Mouse (Mus musculus): Measurements from ENCODE around the gene Vps35l. TPM values are rescaled to one million over a fixed set of nuclear protein-coding genes. Genes with fewer than 3 reads are reported as not detected.

The Vps35l gene
- polyA plus RNA-seq, 1 experiment = 41.7 TPM

DNA sequence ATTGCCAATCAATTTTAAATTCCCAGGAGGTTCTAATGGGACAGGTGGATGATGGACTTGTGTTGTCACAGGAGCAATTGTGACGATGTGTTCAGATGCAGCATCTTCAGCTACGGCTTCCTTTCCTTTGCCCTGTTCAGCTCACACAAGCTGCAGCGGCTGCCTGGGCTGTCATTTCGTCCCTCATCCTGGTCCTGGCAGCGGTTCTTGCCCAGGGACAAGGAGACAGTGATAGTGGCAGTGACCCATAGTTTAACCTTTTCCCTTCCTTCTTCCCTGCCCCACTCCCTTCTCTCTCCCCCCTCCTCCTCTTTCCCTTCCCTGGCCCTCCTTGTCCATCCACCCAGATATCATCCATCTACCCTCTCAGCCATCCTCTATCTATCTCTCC is 26.8 kb downstream of the Vps35l start:
- no peak for DNase-seq
- TF ChIP-seq POLR2A (IDR thresholded peaks at IDR 0.05; ENCODE audit: borderline replicate concordance, extremely low read depth, low read depth, low read length) (no peak), CTCF (IDR thresholded peaks at IDR 0.05; ENCODE audit: insufficient read depth, low read length) (no peak)
- Histone ChIP-seq H3K4me1 (ENCODE audit: control insufficient read depth, insufficient read depth, low read length) (no peaks in the 10 kb centered on the region), H3K4me3 (replicated peaks; ENCODE audit: extremely low read depth, low read depth, low read length) (no peak overlapping the region)
- 86% methylated on average over 5 of the region's 5 CpGs for WGBS

DNA sequence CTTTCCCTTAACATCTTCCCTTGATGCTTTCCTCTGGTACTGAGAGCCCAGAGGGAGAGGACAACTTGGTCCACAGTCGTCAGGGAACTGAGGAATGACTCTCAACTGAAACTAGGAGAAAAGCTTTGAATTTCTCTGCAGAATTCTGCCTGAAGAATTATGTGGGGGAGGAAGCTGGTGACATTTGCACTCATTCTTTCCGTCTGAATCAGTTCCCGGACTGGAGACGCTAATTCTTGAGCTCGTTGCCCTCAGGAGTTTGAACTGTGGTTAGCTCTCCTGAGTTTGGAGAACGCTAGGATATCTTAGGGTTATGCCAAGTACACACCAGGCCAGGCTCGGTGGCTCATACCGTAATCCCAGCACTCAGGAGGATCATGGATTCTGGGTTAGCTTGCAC is 29.2 kb downstream of the Vps35l start:
- Histone ChIP-seq H3K4me1 (ENCODE audit: control insufficient read depth, insufficient read depth, low read length) (no peaks in the 10 kb centered on the region), H3K4me3 (replicated peaks; ENCODE audit: extremely low read depth, low read depth, low read length) (no peak overlapping the region)
- no peak for TF ChIP-seq POLR2A (IDR thresholded peaks at IDR 0.05; ENCODE audit: borderline replicate concordance, extremely low read depth, low read depth, low read length)
- TF ChIP-seq CTCF (IDR thresholded peaks at IDR 0.05; ENCODE audit: insufficient read depth, low read length) = no peak
- DNase-seq = no peak
- 61% methylated on average over 8 of the region's 8 CpGs for WGBS

DNA sequence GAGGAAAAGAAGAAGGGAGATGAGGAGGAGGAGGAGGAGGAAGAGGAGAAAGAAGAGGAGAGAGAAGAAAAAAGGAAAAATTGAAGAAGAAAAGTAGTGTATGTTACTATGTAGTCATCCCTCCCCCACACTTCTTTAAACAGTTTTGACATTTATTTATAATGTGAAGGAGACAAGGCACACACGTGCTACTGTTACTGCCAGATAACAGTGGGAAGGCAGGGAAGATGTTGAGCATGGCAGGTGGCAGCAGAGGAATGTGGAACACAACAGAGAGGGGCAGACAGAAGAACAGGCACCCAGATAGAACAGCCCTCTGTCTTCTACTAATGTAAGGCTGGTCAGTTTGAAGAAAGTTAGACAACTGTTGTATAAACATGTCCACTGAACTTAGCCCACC is 29.6 kb downstream of the Vps35l start:
- DNase-seq = no peak
- H3K4me1 ChIP-seq (ENCODE audit: control insufficient read depth, insufficient read depth, low read length) = no peaks in the 10 kb centered on the region
- H3K4me3 ChIP-seq (replicated peaks; ENCODE audit: extremely low read depth, low read depth, low read length) = no peak overlapping the region
- no peak for TF ChIP-seq CTCF (IDR thresholded peaks at IDR 0.05; ENCODE audit: insufficient read depth, low read length)
- TF ChIP-seq POLR2A (IDR thresholded peaks at IDR 0.05; ENCODE audit: borderline replicate concordance, extremely low read depth, low read depth, low read length) = no peak
- 23% methylated on average over 1 of the region's 1 CpGs for WGBS

DNA sequence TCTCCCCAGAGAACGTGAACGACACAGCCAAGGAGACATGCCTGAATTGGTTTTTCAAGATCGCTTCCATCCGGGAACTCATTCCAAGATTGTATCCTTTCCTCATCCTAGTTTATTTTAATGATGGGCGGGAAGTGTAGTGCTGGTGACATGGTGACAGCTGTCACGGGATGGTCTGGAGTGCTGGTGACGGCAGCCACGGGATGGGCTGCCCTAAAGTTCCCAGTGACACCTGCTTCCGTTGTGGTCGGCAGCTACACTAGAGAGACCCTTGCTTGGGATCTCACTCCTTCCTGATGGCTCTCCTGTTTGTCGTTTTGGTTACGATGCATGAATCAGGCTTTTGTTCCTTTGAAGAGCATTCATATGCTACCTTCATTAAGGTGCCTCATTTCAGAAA is 33.0 kb downstream of the Vps35l start:
- 0 out of 2 replicates have a peak, but pooled peaks cover 5% of the 10 kb centered on the region for H3K4me1 ChIP-seq (ENCODE audit: control insufficient read depth, insufficient read depth, low read length)
- 70% methylated on average over 12 of the region's 12 CpGs for WGBS
- H3K4me3 ChIP-seq (replicated peaks; ENCODE audit: extremely low read depth, low read depth, low read length) = no peak overlapping the region
- DNase-seq = no peak
- no peak for TF ChIP-seq CTCF (IDR thresholded peaks at IDR 0.05; ENCODE audit: insufficient read depth, low read length)
- TF ChIP-seq POLR2A (IDR thresholded peaks at IDR 0.05; ENCODE audit: borderline replicate concordance, extremely low read depth, low read depth, low read length) = no peak

DNA sequence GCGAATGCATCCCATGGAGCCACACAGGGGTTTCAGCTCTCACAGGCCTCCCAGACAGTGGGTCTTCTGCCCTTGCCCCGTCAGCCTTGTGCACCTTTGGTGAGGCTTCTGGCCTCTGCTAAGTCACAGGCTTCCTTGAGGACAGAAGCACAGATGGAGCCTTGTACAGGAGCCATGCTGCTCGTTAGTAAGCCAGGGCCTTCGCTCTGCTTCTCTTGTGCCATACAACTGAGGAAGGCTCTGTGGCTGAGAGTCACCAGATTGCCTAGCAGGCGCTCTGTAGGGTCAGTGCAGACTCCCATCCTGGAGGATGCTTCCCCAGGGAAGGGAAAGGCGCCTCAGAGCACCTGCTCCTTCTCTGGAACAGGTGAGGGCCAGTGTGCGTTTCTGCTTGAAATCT is 36.0 kb downstream of the Vps35l start:
- no peak for TF ChIP-seq CTCF (IDR thresholded peaks at IDR 0.05; ENCODE audit: insufficient read depth, low read length)
- Histone ChIP-seq H3K4me1 (ENCODE audit: control insufficient read depth, insufficient read depth, low read length) (0 out of 2 replicates have a peak, but pooled peaks cover 5% of the 10 kb centered on the region), H3K4me3 (replicated peaks; ENCODE audit: extremely low read depth, low read depth, low read length) (no peak overlapping the region)
- 77% methylated on average over 7 of the region's 7 CpGs for WGBS
- DNase-seq = no peak

DNA sequence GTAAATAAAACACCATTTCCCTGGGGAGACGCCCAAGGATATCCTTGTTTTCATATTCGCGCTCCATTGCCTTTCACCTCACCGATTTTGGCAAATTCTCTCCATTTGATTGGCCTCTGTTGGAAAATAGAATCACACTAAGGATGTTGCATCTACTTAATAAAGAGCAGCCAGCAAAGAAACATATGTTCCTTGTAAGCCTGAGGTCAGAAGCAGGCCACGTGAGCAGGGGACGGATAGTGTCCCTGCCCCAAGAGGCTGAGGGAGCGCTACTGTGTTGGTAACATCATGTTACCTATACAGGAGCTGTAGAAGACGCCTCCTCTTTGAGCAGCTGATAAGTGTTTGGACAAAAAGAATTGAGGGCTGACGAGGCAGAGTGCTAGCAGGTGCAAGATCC is 36.5 kb downstream of the Vps35l start:
- WGBS = 54% methylated on average over 9 of the region's 9 CpGs
- Histone ChIP-seq H3K4me3 (replicated peaks; ENCODE audit: extremely low read depth, low read depth, low read length) (no peak overlapping the region), H3K4me1 (ENCODE audit: control insufficient read depth, insufficient read depth, low read length) (0 out of 2 replicates have a peak, but pooled peaks cover 5% of the 10 kb centered on the region)
- no peak for DNase-seq
- TF ChIP-seq CTCF (IDR thresholded peaks at IDR 0.05; ENCODE audit: insufficient read depth, low read length) (no peak), POLR2A (IDR thresholded peaks at IDR 0.05; ENCODE audit: borderline replicate concordance, extremely low read depth, low read depth, low read length) (no peak)

DNA sequence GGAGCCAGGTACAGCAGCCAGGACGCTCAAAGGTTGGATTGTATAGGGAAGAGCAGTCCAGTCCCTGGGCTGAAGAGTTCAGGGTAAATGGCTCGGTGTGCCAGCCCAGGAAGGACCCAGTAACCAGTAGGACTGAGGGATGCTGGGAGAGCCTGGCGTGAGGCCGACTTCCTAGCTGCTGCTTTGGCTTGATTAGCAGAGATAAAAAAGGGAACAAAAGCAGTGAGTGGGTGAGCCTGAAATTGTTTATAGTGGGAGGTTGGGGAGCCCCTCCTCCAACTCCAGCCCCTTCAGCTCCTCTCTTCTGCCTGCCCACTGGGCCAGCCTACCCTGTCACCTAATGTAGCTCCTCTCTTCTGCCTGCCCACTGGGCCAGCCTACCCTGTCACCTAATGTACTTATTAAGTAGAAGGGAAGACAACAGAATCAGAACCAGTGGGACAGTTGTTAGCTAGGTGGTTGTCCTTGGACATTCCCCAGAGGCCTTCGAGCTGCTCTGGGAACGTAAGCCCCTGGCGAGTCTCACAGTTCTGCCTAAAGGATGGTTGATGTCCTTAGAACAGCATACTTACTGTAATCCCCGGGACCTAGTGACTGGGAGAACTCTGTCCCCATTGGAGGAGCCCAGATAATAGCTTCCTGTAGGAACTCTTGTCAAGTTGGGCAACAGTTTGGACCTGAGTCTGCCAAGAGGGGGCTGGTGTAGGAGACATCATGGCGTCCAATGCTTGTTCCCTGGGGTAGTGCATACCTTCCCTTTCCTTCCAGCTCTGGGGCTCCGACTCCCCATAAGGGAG is 37.8 kb downstream of the Vps35l start:
- 0 out of 2 replicates have a peak, but pooled peaks cover 5% of the 10 kb centered on the region for H3K4me1 ChIP-seq (ENCODE audit: control insufficient read depth, insufficient read depth, low read length)
- no peak for DNase-seq
- WGBS = 62% methylated on average over 10 of the region's 10 CpGs
- TF ChIP-seq CTCF (IDR thresholded peaks at IDR 0.05; ENCODE audit: insufficient read depth, low read length) = no peak
- no peak for TF ChIP-seq POLR2A (IDR thresholded peaks at IDR 0.05; ENCODE audit: borderline replicate concordance, extremely low read depth, low read depth, low read length)
- H3K4me3 ChIP-seq (replicated peaks; ENCODE audit: extremely low read depth, low read depth, low read length) = no peak overlapping the region

DNA sequence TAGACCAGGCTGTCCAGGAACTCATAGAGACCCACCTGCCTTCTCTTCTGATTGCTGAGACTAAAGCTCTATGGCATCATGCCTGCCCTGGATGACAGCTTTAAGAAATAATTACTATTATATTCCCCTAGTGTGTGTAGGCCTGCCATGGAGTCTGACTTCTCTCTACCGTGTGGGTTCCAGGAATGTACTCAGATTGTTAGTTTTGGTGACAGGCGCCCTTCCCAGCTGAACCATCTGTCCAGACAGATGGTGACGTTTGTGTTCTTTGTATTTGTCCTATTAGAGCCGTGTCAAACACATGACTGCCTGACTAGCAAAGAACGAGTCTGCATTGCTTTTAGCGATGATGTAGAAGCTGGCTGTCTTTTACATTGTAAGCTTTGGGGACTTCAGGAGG is 38.5 kb downstream of the Vps35l start:
- Histone ChIP-seq H3K4me1 (ENCODE audit: control insufficient read depth, insufficient read depth, low read length) (0 out of 2 replicates have a peak, but pooled peaks cover 5% of the 10 kb centered on the region), H3K4me3 (replicated peaks; ENCODE audit: extremely low read depth, low read depth, low read length) (no peak overlapping the region)
- TF ChIP-seq POLR2A (IDR thresholded peaks at IDR 0.05; ENCODE audit: borderline replicate concordance, extremely low read depth, low read depth, low read length) (no peak), CTCF (IDR thresholded peaks at IDR 0.05; ENCODE audit: insufficient read depth, low read length) (no peak)
- 78% methylated on average over 6 of the region's 6 CpGs for WGBS
- DNase-seq = no peak

DNA sequence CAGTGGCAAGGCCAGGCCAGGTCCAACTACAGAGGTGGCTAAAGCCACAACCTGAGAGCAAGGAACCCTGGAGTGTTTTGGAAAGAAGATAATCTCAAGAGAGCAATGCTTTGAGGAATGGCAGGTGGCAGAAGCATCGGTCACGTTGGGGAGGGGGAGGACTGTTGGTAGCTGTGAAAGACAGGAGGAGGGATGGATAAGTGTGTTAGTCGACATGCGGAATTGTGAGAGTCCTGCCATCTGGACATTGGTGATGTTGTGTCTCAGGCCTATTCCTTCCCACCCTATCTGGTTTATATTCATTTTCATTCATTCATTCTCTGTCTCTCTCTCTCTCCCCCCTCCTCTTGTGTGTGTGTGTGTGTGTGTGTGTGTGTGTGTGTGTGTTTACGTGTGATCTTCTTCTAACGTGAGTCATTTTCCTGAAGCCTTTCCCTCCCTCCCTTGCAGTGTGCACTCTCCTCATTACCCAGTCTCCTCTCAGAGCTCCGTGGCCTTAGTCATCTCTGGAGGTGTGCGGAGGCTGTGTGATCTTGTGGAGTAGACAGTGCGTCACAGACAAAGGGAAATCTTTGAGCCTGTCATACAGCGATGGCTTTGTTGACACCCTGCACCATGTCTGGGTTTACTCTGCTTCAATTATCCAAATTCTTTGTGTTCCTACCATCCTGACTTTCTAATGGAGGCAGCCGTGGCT is 43.4 kb downstream of the Vps35l start:
- WGBS = 85% methylated on average over 11 of the region's 11 CpGs
- Histone ChIP-seq H3K4me3 (replicated peaks; ENCODE audit: extremely low read depth, low read depth, low read length) (no peak overlapping the region), H3K4me1 (ENCODE audit: control insufficient read depth, insufficient read depth, low read length) (no peaks in the 10 kb centered on the region)
- no peak for TF ChIP-seq CTCF (IDR thresholded peaks at IDR 0.05; ENCODE audit: insufficient read depth, low read length)
- DNase-seq = no peak

DNA sequence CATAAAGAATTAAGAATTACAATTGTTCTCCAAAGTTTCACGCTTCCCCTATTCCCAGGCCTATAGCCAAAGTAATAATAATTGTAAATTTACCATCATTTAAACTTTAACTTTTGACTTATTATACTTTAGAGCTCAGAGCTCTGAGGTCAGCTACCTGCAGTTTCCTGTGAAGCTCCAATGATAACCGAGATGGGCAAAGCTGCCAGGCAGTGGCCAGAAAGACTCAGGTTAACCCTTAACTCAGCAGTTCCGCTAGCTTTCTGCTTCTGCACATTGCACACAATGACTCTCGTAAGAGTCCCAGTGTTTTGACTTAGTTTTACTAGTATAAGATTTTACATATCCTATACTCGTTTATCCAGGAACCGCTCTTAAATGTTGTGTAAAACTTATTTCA is 46.1 kb downstream of the Vps35l start:
- Histone ChIP-seq H3K4me3 (replicated peaks; ENCODE audit: extremely low read depth, low read depth, low read length) (no peak overlapping the region), H3K4me1 (ENCODE audit: control insufficient read depth, insufficient read depth, low read length) (no peaks in the 10 kb centered on the region)
- TF ChIP-seq POLR2A (IDR thresholded peaks at IDR 0.05; ENCODE audit: borderline replicate concordance, extremely low read depth, low read depth, low read length) = no peak
- no peak for TF ChIP-seq CTCF (IDR thresholded peaks at IDR 0.05; ENCODE audit: insufficient read depth, low read length)
- no peak for DNase-seq
- 86% methylated on average over 6 of the region's 6 CpGs for WGBS
